Mouse (Mus musculus) monocyte, adult 5-6 weeks (primary cell): ENCODE data around the gene Dennd4b. TPM values are rescaled to one million over a fixed set of nuclear protein-coding genes. Genes with fewer than 3 reads are reported as not detected.
"Not testable (repeated sequence)": the region's sequence is repeated elsewhere in the genome, so short reads cannot be mapped to it uniquely, and the experiment has no call there.

Source experiments
- ATAC-seq: fragments of 153-309, 156-312 bp; replicated peaks from 2 replicates; pipeline ENCODE4 v1.8.0; 2017; ENCODE audit warnings: mild to moderate bottlenecking; ENCODE audit not compliant: low TSS enrichment, insufficient number of reproducible peaks, severe bottlenecking, poor library complexity, low FRiP score
- total RNA-seq: library from RNA; stranded (forward); fragments of 200-1000, 200-491, 200-594 nt; gene quantifications from 3 replicates; pipeline ENCODE4 v1.2.3, GENCODE M21; 2017

Dennd4b gene
- total RNA-seq, 1 experiment from 2014 or later = 16.3 TPM

DNA sequence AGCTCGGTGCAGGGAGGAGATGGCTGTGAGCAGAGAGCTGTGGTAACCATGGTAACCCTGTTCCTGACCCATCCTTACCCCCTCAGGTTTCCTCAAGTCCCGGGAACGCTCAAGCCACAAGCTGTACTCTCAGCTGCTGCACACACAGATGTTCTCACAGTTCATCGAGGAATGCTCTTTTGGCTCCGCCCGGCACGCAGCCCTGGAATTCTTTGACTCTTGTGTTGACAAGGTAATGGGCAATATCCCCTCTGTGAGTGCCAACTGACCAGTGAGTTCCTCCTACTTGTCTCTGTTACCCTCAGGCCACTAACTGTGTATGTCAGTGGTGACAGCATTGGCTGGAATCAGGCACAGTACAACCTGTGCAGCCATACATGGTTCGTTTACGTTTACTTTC lies 7.2 kb downstream of the Dennd4b start:
- no peak for ATAC-seq

DNA sequence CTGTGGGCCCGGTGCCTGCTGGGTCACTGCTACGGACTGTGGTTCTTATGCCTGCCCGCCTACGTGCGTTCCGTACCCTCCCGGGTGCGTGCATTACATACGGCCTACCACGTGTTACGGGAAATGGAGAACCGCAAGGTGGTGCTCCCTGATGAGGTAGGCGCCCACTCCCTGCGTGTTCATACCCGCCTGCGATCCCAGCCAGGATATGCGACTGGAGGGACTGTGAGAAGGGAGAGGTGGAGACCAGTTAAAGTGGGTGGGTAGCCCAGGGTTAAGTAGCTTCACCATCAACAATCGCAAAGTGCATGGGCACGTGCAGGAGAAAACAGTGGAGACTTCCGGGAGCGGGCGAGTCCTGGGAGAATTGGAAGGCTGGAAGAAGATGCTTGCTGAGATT lies 8.9 kb downstream of the Dennd4b start:
- no peak for ATAC-seq

DNA sequence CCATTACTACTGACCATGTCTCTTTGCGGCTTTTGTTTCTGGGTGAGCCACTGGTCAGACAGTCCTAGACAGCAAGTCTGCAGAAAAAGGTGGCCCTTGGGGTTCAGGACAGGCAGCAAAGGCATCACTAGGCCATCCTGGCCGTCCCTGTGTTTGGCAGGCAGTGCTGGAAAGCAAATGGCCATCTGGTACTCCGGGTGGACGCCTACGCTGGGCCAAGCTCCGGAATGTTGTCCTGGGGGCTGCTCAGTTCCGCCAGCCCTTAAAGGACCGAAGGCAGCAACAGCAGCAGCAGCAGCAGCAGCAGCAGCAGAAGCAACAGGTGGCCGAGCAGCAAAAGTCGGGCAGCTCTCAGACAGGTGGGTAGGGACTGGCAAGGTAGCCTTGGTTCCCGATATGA lies 10.3 kb downstream of the Dennd4b start:
- ATAC-seq = no peak

DNA sequence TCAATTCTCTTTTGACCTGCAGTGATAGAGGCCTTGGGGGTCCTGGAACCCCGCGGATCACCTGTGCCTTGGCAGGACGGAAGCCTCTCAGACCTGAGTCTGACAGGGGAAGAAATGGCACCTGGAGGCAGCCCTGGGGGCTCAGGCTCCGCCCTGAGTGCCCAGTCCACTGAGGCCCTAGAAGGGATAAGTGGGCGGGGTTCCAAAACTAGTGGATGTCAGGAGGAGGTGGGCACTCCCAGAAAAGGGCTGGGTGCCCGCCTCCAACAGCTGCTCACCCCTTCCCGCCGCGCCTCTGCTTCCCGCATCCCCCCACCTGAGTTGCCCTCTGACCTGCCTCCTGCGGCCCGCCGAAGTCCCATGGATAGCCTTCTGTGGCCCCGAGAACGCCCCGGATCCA lies 11.9 kb downstream of the Dennd4b start:
- ATAC-seq = no peak

DNA sequence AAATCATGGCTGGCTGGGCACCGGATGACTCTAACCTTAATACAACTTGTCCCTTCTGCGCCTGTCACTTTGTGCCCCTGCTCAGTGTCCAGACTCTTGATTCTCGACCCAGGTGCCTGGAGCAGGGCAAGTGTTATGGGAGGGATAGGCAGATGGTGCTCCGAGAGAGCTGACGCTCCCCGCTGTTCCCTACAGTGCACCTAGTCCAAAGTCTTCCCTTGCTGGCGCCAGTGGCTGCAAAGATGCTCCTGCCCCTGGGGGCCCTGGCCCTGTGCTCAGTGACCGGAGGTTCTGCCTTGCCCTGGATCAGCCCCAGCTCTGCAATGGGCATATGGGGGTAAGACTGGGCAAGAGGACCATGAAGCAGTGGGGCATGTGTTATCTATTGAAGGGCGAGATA lies 12.8 kb downstream of the Dennd4b start:
- ATAC-seq = no peak

DNA sequence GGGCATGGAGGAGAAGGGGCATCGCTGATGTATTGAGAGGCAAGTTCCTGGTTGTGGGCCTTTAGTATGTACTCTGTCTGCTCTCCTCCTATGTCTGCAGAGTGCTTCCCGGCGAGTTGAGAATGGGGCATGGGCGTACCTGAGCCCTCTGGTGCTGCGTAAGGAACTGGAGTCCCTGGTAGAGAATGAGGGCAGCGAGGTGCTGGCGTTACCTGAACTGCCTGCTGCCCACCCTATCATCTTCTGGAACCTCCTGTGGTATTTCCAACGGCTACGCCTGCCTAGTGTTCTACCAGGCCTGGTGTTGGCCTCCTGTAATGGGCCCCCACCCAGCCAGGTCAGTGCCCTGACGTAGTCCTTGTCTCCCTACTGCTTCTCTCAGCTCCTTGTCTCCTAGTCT lies 13.2 kb downstream of the Dennd4b start:
- ATAC-seq = no peak

DNA sequence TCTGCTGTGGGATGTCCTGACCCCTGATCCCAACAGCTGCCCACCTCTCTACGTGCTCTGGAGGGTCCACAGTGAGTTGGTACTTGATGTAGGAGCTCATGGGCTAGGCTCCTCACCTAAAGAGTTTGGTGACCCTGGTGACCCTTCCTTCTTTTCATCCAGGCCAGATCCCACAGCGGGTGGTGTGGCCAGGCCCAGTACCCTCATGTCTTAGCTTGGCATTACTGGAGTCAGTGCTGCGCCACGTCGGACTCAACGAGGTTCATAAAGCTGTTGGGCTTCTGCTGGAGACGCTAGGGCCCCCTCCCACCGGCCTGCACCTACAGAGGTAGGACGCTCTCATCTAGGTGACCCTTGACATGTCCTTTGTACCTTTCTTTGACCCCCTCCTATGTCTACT lies 14.2 kb downstream of the Dennd4b start:
- no peak for ATAC-seq

DNA sequence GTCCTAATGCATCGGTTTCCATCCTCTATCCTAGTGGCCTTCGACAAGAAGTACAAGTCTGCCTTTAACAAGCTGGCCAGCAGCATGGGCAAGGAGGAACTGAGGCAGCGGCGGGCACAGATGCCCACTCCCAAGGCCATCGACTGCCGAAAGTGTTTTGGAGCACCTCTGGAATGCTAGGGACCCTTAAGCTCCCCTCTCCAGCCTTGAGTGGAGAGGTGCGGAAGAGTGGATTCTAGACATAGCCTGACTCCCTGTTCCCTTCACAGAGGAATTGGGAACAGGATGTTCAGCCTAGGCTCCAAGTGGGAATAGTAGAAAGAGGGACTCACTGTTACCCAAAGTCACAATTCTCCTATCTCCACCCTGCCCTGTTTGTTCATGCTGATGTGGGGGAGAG lies 14.8 kb downstream of the Dennd4b start:
- no peak for ATAC-seq

DNA sequence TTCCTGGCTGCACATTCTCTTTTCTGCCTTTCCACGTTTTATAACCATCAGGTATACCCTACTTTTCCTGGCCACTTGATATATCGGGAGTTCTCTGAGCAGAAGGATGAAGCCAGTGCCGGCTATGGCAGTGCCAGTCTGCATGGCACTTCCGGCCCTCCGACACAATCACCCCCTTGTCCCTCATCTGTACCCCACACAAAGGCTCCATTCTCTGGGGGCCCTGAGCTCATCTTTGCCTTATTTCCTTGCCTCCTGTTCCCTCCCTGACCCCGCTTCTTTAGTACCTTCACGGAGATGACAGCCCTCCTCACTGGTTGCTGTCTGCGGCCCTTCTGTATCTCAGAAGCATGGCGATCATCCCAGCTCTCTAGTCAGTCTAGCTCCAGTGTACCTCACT lies 15.7 kb downstream of the Dennd4b start:
- ATAC-seq = no peak

DNA sequence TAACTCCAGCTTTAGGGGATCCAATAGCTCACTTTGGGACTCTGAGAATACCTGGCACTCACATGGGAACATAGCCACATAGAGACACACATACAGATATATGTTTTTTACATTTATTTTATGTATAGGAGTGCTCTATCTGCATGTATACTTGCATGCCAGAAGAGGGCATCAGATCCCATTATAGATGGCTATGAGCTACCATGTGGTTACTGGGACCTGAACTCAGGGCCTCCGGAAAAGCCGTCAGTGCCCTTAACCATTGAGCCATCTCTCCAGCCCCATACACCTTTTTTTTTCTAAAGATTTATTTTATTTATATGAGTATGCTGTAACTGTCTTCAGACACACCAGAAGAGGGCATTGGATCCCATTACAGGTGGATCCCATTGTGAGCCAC lies 19.2 kb downstream of the Dennd4b start:
- ATAC-seq = no peak

DNA sequence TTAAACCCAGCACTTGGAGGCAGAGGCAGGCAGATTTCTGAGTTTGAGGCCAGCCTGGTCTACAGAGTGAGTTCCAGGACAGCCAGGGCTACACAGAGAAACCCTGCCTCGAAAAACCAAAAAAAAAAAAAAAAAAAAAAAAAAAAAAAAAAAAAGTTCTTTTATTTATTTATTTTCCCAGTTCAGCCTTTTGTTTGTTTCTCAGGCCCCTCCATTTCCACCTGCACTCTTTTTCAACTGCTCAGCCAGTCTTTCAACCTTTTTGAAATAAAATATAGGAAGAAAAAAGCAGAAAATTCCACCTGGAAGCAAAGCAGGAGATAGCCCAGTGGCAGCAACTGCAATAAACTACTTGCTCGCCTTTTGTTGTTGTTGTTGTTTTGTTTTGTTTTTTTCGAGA lies 24.4 kb downstream of the Dennd4b start:
- not testable (repeated sequence) for ATAC-seq

DNA sequence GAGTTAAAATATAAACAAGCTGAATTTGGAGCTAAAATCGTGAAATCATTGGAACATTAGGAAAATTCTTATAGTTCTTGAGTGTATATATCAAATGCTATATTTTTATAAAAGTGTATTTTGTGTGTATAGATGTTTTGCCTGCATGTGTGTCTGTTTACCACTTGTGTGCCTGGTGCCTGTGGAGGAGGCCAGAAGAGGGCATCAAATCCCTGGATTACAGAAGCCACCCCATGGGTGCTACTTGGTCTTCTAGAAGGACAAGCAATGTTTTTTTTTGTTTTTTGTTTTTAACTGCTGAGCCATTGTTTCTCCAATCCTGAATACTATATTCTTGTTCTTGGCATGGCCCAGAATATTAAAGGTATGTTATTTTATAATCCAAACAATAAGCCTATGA lies 25.6 kb downstream of the Dennd4b start:
- no peak for ATAC-seq

DNA sequence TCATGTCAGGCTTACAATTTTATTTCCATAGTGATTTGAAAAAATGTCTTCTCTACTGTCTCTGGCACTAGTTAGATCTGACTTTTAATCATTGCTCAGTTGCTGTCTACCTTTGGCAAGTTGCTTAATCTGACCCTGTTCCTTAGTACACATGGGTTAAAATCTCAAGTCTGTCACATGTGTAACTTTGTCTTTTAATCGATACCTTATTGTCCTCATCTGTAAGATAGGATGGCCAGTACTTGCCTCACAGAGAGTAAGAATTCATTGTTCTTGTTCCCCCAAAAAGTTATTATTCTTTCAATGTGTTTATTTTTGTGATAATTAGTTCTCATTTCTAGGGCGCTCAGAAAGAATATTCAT lies 27.0 kb downstream of the Dennd4b start:
- ATAC-seq = no peak

DNA sequence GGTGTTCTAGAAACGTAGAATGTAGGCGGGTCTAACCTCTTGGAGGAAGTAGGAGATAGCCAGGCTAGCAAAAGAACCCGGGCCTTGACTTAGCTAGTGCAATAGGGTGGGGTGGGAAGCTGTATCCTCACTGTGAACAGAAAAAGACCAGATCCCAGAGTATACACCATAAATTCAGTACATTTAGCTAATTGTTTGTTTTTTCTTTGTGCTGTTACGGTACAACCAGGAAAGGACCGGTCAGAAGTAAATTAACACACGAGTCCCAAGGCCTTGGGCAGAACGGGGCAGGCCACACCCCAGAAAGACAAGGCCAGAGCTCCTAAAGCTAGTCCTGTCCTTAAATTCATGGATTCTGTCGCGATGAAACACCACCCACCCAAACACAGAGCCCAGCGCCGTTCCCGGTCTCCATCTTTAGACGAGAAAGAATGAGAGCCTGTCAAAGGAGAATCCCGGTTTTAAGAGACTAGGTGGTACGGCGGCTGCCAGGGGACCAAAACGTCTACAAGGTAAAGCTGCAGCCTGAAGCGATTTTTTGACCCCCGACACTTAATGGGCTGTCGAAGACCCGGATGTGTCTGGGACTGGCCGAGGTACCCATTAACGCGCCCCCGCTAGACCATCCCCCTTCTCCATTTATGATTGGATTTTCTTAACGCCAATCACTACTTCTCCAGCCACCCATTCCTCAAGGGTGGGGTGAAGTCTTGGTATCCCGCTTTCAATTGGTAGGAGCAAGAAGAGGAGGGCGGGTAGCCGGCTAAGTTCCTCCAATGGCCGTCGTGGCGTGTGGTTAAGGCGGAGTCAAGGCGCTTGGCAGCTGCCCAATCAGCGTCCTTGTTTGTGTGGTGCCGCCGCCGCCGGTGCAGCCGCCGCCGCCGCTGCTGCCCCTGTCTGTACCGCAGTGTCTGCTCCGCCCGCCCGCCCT lies 27.6 kb downstream of the Dennd4b start, which contains the start of gene Gatad2b:
Gene Gatad2b, plus strand, starts transcription at position 834 of the 931 bp plus-strand sequence.
- peak; percentile 98 for ATAC-seq

DNA sequence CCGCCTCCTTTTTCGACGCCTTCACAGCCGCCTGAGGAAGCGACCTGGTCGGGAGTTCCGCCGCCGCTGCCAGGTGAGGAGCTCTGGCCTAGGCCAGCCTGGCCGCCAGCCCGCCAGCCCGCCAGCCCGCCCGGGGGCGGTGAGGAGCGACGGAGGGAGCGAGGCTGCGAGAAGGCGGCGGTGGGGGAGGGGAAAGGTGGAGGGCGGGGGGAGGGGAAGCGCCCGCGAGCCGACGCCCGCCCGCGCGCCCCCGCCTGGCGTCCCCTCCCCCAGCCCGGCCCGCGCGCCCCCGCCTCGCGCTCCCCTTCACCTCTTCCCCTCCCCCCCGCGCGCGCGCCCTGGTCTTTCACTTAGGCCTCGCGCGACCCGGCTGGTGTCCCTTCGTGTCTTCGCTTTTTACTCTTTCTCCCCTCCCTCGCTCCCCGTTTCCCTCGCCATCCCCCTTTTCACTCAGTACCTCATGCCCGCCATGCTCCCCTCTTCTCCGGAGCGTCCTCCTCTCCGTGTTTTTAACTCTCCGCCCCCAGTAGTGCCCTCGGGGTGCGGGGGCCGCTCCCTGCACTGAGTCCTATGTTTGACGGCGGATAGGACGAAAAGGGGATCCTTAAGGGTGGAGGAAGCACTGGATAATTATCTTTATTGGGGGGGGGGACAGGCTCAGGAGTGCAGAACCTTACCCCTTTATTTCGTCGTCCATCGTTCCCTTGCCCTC lies 28.5 kb downstream of the Dennd4b start:
- ATAC-seq = no peak

DNA sequence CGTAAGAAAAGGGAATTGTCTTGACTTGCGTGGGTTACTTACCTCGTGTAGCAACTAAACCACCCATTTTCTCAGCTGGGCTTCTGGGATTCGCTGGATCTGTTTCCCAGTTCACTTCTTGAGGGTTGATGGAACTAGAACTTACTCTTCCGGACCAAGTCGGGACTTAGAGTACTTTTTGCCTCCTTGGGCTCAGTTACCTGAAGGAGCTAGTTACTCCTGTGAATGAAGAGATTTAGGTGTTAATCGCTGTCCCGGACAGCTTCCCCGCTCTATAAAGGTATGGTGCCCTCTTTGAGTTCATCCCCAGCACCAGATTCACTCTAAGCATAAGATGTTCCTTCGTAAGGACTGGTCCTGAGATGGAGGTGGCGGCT lies 29.1 kb downstream of the Dennd4b start:
- no peak for ATAC-seq

DNA sequence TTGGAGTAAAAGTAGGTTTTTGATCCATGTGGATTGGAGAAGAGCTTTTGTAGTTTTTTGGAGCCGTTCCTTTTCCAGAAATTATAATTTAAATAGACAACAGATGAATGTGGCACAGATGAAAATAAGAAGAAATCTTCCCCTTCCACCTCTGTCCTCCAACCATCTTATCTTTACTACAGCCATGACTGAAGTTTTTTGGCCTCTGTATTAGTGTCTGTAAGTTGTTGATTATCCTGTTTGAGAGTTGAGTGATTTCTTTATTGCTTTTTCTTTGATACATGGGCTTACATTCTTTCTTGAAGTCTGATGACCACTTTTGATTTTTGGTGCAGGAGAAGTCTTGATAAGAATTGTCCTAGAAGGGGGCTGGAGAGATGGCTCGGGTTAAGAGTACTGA lies 29.7 kb downstream of the Dennd4b start:
- no peak for ATAC-seq

DNA sequence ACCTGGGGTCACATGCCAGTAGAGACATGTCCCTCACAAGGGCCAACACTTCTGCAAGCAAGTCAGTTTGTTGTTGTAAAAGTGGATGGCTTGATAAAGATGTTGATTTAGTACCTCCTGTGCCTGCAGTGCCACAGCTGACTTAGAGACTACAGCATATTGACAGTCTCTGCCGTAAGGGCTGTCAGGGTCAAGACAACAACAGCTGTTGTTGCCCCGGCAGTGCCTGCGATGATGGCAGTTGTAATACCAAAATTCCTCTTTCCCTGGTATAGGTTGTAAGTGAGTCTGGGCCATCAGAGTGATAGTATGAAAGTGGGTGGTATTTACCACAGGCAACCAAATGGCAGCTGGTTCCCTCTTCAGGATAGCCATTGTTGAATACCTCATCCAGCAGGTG lies 40.8 kb downstream of the Dennd4b start:
- no peak for ATAC-seq

DNA sequence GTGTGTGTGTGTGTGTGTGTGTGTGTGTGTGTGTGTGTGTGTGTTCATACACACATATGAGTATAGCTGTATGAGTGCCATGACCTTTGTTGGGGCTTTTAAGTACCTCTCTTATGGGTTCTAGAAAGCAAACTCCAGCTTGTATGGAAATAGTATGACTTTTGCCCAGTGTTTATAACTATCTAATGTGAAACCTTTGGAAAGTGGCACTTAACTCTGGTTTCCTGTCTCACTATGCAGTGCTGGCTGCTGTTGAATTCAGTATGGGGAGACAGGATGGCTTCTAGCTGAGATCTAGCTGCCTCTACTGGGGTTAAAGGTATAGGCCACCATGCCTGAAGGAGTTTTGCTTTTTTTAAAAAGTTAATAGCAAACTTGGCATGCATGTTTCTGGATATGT lies 44.6 kb downstream of the Dennd4b start:
- ATAC-seq = no peak

DNA sequence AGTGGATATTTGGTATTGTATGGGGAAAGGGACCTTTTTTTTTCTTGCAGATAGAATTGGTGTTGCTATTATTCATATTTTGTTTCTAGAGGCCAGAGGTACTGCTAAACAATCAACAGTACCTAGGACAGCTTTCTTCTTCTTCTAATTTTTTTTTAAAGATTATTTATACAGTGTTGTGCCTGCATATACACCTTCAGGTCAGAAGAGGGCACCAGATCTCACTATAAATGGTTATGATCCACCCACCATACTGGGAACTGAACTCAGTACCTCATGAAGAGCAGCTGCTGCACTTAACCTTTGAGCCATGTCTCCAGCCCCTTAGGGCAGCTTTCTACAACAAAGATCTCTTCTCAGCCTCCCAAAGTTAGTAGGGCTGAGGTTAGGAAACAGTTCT lies 48.4 kb downstream of the Dennd4b start:
- peak; percentile 71; the same call in 1 of the 2 replicates for ATAC-seq
